Mouse (Mus musculus) cerebellum, postnatal 10 days (tissue): ENCODE measurements around the gene Plcg2.

Experiments
- DNase-seq, 2 experiments: peaks; one replicate each; pipeline ENCODE4 v3.0.0; 2021; ENCODE audit warnings: mixed read lengths in 2 of 2

Gene Plcg2

DNA sequence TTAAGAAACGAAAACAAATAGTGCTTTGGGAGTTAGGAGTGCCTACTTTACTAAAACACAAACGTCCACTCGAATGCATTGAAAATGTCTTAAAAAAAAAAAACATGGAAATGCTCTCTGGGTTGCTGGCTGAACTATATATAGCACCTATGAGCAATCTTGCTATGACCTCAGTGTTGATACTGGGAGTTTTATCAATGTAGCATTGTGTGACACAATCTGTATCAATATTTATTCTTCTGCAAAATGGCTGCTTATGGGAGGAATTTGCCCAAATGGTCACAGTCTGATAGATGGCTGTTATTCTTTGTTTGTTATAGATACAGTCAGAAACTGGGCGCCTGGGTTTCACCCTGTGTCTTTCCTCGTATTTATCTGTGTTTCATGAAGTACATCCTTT, 147.4 kb downstream of the Plcg2 start:
- DNase-seq, result no peak

DNA sequence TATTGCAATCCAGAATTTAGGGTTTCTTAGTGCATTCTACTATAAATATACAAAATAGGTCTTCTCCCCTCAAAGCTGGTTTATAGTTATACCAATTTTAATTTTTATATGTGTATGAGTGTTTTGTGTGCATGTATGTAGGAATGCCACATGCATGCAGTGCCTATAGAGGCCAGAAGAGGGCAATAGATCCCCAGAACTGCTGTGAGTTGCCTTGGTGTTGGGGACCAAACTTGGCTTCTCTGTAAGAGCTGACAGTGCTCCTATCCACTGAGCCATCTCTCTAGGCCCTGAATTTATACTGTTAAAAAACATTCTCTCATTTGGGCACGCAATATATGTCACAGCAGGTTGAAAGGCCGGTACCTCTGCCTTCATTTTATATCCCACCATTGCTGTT, 147.9 kb downstream of the Plcg2 start:
- peak; percentile 78 to 81 for DNase-seq

DNA sequence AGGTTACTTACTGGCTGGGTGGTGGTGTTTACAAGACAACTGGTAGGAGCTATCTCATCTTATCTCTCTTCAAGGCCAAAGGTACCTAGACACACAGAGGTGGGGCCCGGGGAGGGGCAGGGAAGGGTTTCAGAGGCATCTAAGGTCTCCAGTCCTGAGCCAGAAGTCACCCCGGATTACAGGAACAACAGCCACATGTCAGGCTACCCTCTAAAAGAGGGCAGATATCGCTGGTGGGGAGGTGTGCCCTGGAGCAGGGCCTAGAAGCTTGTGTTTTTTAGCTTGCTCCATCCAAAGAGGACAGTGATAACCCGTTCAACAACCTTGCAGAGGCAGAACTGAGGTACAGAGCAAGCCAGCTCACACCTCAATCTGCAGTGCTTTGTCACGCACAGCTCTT, 148.3 kb downstream of the Plcg2 start:
- DNase-seq, result no peak

DNA sequence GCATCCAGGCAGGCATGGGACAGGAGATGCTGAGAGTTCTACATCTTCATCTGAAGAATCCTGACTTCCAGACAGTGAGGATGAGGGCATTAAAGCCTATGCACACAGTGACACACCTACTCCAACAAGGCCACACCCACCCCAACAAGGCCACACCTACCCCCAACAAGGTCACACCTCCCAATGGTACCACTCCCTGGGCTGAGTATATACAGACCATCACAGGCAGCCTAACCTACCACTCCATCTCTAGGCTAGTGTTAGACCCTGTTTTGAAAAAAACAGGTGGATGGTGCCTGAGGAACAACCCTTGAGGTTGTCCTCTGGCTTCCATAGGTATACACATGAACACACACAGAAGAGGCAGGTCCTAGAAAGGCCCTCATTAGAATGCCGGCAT, 154.2 kb downstream of the Plcg2 start:
- no peak for DNase-seq

DNA sequence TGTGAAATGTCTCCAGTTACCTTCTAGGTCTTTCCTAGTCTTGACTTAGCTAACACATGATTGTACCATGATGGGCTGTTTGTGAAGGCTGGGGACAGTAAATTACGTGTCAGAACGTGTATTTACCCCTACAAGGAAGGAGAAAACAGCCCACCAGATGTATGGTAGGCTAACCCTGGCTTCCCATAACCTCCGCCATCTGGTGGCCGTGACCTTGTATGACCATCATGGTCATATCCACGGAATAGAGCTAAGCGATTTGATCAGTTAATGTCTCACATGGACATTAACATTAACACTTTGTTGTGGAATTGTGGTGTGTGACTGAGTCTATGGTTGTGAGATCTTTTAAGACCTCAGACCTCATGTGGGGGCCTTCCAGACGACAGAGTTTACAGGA, 160.9 kb downstream of the Plcg2 start:
- DNase-seq, result peak; percentile 26 to 30

DNA sequence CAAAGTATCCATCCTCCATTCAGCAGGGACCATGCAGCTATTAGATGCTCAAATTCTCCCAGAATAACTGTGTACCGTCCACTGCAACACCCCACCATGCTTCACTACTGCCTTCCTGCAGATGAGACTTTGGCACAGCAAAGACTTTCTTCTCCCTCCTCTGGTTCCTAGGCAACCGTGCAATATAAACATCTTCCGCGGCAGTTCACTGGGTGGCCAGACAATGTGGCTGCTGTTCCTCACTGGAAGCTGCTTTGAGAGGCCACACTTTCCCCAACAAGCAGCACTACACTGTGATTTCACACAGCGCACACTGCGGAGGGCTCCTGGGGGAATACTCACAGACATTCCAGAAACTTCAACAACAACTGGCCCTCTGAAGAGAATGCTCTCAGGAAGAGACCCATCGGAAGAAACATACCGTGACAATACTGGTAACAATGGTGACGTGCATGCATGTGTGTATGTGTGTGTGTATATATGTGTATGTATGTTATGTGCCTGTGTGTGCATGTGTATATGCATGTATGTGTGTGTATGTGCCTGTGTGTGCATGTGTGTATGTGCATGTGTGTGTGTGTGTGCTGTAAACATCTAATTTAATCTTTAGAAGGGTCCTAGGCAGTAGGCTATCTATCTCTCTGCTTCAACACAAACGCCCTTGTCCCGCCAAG, 162.4 kb downstream of the Plcg2 start:
- DNase-seq, result peak; percentile 5 to 20

DNA sequence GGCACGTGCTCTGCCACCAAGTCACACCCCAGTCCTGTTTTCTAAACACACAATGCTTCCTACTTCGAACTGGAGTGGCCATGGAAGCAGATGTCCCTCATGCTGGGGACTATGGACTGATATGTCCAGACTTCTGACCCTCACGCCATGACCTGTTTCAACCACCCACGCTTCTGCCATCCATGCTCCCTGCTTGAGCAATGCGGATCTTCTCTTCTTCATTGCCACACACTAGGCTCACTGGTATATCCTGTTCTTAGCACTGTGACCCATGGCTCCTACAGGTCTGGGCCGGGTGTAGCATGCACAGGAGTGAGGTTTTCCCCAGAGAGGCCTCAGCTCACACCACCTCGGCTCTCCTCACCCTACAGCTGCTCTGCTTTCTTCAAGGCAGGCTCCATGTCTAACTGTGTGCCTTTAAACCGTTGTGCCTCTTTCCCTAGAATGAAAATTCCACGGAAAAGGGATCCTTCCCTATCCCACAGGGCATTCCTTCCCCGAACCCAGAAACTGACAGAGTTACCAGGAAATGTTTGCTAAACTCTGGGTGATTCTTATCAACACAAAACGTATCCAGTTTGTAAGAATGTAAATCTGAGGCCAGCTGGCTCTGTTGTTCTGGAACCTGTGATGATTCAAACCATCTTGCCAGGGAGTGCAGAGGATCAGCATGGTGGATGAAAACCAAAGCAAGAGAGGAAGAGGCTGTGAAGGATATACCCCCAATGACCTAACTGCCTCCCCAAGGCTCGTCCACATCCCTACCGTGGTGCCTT, 169.4 kb downstream of the Plcg2 start:
- no peak for DNase-seq

DNA sequence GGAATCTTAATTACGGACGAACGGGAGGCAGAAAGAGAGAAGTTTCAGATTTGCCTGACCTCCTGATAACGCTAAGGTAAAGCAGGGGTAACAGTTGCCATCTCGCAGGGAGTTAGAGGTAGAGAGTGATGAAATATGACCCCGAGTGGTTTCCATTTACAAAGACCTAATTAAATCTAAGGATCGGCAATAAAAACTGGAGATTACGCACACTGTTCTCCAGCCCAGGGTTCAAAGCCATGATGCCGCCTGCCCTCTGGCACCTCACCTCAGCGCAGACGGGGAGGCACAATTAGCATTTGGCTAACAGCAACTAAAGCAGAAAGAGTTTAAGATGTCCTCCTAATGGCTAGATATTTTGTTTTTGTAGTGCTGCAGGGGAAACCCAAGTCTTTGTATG, 172.4 kb downstream of the Plcg2 start:
- DNase-seq, result no peak

DNA sequence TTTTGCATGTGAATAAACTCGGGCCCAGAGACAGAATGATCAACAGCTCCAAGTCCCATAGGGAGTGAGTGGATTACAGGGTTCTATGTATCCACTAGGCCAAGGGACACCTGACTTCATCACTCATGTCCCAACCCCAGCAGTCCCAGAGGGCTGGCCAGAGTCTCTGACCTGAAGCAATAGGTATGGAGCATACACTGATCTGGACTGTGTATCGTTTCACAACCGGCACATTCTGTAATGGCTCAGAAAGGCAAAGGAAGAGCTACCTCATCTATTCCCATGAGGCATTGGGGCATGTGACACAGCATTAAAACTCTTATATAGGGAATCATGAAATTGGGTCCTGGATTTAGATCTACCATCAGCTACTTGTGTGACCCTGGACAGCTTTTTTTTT, 174.5 kb downstream of the Plcg2 start:
- DNase-seq, result no peak

DNA sequence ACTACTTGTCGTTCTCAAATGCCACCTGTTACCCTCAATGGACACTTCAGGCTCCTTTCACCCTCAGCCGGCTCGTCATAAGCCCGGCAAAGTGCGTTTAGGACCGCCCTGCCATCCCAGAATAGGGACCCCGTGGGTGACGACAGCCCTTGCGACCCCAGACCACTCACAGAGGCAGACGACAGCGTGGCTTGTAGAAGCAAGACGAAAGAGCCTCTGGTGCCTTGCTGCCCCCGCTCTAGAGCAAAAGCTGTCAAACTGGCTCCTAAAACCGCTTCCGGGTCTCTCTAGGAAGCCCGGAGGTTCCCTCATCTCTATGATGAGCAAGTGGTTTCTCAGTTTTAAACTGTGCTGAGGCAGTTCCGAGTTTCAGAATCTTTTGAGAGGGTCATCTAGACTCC, 175.3 kb downstream of the Plcg2 start, which contains the start of gene Sdr42e1:
Gene Sdr42e1 (minus strand): TSS at position 260 of the 401 bp plus-strand sequence.
- peak; percentile 31 to 42 for DNase-seq

DNA sequence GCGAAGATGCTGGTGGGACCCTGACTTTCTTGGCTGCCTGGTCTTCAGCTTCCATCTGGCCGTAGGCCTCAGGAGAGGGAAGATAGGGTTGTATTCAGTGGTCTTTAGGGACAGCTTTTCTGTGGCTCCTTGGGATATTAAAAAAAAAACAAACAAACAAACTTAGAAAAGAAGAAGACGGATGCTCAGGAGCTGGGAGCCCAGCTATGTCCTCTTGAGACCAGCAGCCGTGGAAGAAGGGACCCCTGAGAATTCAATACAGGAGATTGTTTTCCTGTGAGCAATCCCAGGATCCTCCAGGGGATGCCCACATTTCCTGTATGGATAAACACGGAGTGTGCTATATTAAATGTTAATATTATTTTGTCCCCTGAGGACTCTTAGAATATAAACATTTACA, 177.1 kb downstream of the Plcg2 start:
- no peak for DNase-seq

DNA sequence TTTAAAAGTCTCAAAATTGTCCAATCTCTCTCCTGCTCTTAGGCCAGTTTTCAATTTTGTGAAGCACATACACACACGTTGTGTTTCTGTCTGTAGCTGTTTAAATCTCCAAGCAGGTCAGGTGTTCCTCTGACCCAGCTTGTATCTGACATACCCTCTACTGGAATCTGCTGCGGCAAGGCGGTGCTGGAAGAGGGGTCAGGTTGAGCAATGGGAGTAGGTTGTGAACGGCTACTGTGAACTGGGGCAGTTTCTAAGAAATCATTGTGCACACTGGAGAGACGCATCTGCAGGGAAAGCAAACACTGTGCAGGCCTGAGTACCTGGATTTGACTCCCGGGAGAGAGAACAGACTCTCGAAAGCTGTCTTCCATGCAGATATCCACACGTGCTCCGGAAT, 178.4 kb downstream of the Plcg2 start:
- no peak for DNase-seq

DNA sequence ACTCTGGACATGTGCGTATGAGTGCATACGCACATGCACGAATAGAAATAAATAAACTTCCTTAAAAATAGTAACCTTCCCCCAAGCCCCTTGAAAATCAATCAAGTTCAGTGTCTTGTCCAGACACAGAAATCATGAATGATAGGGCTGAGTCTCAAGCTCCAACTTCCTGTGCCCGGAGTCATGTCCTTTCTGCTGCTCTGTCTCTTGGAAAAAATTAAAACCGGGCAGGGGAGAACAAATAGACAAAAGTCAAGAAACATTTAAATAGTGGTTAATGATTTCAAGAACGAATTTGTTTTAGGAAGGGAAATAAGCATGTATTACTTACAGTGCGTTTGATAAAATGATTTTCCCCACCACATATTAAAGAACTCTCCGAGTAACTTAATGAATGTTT, 178.9 kb downstream of the Plcg2 start:
- no peak for DNase-seq

DNA sequence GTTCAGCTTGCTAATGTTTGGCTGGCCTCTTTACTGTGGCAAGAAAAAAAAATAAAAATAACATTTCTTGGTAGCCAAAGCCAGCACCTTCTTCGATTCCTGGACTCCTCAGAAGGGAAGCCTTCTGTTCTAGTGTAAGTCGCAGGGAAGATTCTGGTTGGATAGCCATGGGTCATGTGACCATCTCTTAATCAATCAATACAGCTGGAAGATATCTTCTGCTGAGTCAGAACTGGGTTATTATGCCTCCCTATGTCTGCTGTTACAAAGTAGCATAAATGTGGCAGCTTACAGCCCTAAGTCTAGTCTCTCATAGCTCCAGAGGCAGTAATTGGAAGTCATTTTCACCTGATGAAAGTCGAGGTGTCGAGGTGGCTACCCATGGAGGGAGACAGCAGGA, 180.6 kb downstream of the Plcg2 start:
- DNase-seq, result no peak

DNA sequence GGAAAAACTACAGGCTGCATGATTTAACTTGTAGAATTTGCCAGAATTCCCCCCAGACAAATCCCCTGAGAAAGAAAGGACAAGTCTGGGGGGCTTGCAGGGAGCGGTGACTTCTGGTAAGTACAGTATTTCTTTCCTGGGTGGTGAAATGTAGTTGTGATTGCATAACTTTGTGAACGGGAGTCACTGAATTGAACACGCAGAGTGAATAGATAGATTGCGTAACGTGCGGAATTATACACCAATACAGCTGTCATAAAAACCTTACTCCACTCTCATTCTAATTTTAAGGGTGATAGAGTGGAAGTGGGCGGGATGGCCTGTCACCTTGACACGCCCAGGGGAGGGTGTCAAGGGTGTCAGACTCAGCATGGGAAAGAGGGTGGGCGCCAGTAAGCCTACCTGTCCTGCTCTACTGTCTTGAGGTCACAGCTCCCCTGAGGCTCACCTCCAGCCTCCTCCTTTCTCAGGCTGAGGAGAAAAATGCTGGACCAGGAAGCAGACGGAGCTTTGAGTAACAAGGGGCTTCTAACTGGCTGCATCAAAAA, 185.9 kb downstream of the Plcg2 start:
- no peak for DNase-seq

DNA sequence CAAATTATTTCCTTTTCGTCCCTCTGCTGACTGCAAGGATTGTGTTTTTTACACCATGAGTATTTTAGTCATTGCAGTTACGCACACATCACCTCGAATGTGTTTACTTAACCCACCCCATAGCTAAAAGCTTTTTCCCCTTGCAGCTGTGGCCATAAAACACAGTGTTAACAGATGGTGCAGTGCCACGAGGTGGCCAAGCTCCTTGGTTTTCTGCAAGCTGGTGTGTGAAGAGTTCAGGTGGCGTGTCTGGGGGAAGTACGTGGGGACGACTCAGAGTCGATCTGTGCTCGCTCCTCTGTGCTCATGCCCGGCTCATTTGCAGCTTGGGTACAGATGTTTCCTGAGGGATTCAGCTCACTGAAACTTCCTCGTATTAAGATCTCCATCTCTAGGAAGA, 186.4 kb downstream of the Plcg2 start:
- DNase-seq, result no peak
